Mouse (Mus musculus) CH12.LX (cell line): ENCODE data around the gene Eloa. TPM values are rescaled to one million over a fixed set of nuclear protein-coding genes. Genes with fewer than 3 reads are reported as not detected.

Experiments
- DNase-seq: peaks from one replicate; pipeline ENCODE4 v3.0.0-alpha.2; 2013; ENCODE audit errors: extremely low read depth
- H3K27ac ChIP-seq: 2 replicates; pipeline ENCODE4 v1.5.1; 2012; ENCODE audit warnings: low read depth, mild to moderate bottlenecking, control low read depth, moderate library complexity; ENCODE audit not compliant: insufficient read depth
- H3K27me3 ChIP-seq: replicated peaks from 2 replicates; pipeline ENCODE3; 2012; ENCODE audit warnings: inconsistent platforms
- H3K36me3 ChIP-seq, 2 experiments: replicated peaks in 1 of 2; 2 replicates each; pipeline versions ENCODE3 to v1.6.1; 2012; ENCODE audit warnings: inconsistent platforms in 1 of 2, low read length in 1 of 2, mild to moderate bottlenecking in 1 of 2, mixed read lengths in 1 of 2, moderate library complexity in 1 of 2; ENCODE audit not compliant: control insufficient read depth in 1 of 2, insufficient read depth in 1 of 2
- H3K4me1 ChIP-seq, 2 experiments: 2 replicates each; pipeline ENCODE4 v1.6.1; 2012; ENCODE audit warnings: inconsistent platforms in 1 of 2, moderate library complexity in 1 of 2; ENCODE audit not compliant: insufficient read depth in 2 of 2, control insufficient read depth in 1 of 2
- H3K4me2 ChIP-seq: 2 replicates; pipeline ENCODE4 v1.6.1; 2012; ENCODE audit warnings: low read depth, mild to moderate bottlenecking, control low read depth; ENCODE audit not compliant: poor library complexity, insufficient read depth, severe bottlenecking
- H3K4me3 ChIP-seq, 3 experiments: fragments of 150-350 bp in 1 of 3; sonication (generic) in 1 of 3; replicated peaks in 1 of 3; 2 replicates each; pipeline versions ENCODE3 to v1.5.1; 2011 to 2012; ENCODE audit warnings: low read depth in 2 of 3, low read length in 2 of 3, mild to moderate bottlenecking in 2 of 3, moderate library complexity in 2 of 3, control low read depth in 1 of 3, improper control_type of control experiment in 1 of 3, inconsistent platforms in 1 of 3, mixed read lengths in 1 of 3; ENCODE audit not compliant: poor library complexity in 1 of 3
- H3K79me2 ChIP-seq: replicated peaks from 2 replicates; pipeline ENCODE4 v1.6.1; 2012; ENCODE audit warnings: mild to moderate bottlenecking, moderate library complexity; ENCODE audit not compliant: control insufficient read depth, poor library complexity, insufficient read depth, severe bottlenecking; ENCODE audit errors: extremely low read depth
- H3K9ac ChIP-seq: 2 replicates; pipeline ENCODE4 v1.6.1; 2012; ENCODE audit warnings: low read depth, mild to moderate bottlenecking, control low read depth, moderate library complexity; ENCODE audit not compliant: insufficient read depth
- H3K9me3 ChIP-seq: replicated peaks from 2 replicates; pipeline ENCODE3; 2012; ENCODE audit warnings: low read length, inconsistent platforms, mixed read lengths
- BHLHE40 ChIP-seq: IDR thresholded peaks from 2 replicates; pipeline ENCODE4 v1.6.1; 2011; ENCODE audit warnings: mild to moderate bottlenecking, low read depth, low read length, improper control_type of control experiment
- CHD1 ChIP-seq: IDR thresholded peaks from 2 replicates; pipeline ENCODE4 v1.6.1; 2012; ENCODE audit warnings: low read depth, low read length, improper control_type of control experiment, inconsistent platforms
- CHD2 ChIP-seq: IDR thresholded peaks from 2 replicates; pipeline ENCODE4 v1.6.1; 2011; ENCODE audit warnings: low read length, improper control_type of control experiment
- CTCF ChIP-seq, 2 experiments: IDR thresholded peaks in 1 of 2; conservative IDR thresholded peaks in 1 of 2; 2 replicates each; pipeline ENCODE4 v1.5.1; 2011 to 2012; ENCODE audit warnings: low read depth in 2 of 2, low read length in 2 of 2, improper control_type of control experiment in 1 of 2, inconsistent platforms in 1 of 2, mild to moderate bottlenecking in 1 of 2, moderate library complexity in 1 of 2
- E2F4 ChIP-seq: IDR thresholded peaks from 2 replicates; pipeline ENCODE4 v1.6.1; 2011; ENCODE audit warnings: low read depth, low read length, improper control_type of control experiment; ENCODE audit not compliant: insufficient replicate concordance
- ELF1 ChIP-seq: IDR thresholded peaks from 2 replicates; pipeline ENCODE4 v1.6.1; 2014; ENCODE audit warnings: low read depth, mild to moderate bottlenecking, inconsistent platforms, low read length, improper control_type of control experiment
- EP300 ChIP-seq: IDR thresholded peaks from 2 replicates; pipeline ENCODE4 v1.6.1; 2011; ENCODE audit warnings: low read length, improper control_type of control experiment
- ETS1 ChIP-seq: conservative IDR thresholded peaks from 2 replicates; pipeline ENCODE4 v1.6.1; 2012; ENCODE audit warnings: low read depth, mild to moderate bottlenecking, inconsistent platforms, low read length, improper control_type of control experiment, moderate library complexity
- GABPA ChIP-seq: IDR thresholded peaks from 2 replicates; pipeline ENCODE4 v1.6.1; 2012; ENCODE audit warnings: low read depth, low read length, improper control_type of control experiment, inconsistent platforms; ENCODE audit not compliant: insufficient replicate concordance
- HCFC1 ChIP-seq: IDR thresholded peaks from 2 replicates; pipeline ENCODE4 v1.6.1; 2012; ENCODE audit warnings: low read depth, mild to moderate bottlenecking, inconsistent platforms, low read length, improper control_type of control experiment
- IRF4 ChIP-seq: IDR thresholded peaks from 2 replicates; pipeline ENCODE4 v1.6.1; 2014; ENCODE audit warnings: low read depth, mild to moderate bottlenecking, inconsistent platforms, low read length, improper control_type of control experiment
- JUN ChIP-seq: IDR thresholded peaks from 2 replicates; pipeline ENCODE4 v1.6.1; 2011; ENCODE audit warnings: low read depth, mild to moderate bottlenecking, low read length, improper control_type of control experiment, moderate library complexity; ENCODE audit not compliant: insufficient read depth
- MAX ChIP-seq: IDR thresholded peaks from 2 replicates; pipeline ENCODE4 v1.6.1; 2011; ENCODE audit warnings: low read length, improper control_type of control experiment
- MEF2A ChIP-seq: IDR thresholded peaks from 2 replicates; pipeline ENCODE4 v1.6.1; 2014; ENCODE audit warnings: low read depth, mild to moderate bottlenecking, inconsistent platforms, low read length, improper control_type of control experiment, borderline replicate concordance
- MXI1 ChIP-seq: IDR thresholded peaks from 2 replicates; pipeline ENCODE4 v1.6.1; 2011; ENCODE audit warnings: mild to moderate bottlenecking, low read depth, low read length, improper control_type of control experiment
- MYC ChIP-seq: IDR thresholded peaks from 2 replicates; pipeline ENCODE4 v1.6.1; 2011; ENCODE audit warnings: low read depth, mild to moderate bottlenecking, improper control_type of control experiment, low read length
- NELFE ChIP-seq: IDR thresholded peaks from 2 replicates; pipeline ENCODE4 v1.6.1; 2011; ENCODE audit warnings: low read depth, low read length, improper control_type of control experiment
- NRF1 ChIP-seq: IDR thresholded peaks from 2 replicates; pipeline ENCODE4 v1.6.1; 2014; ENCODE audit warnings: low read depth, mild to moderate bottlenecking, inconsistent platforms, low read length, improper control_type of control experiment, moderate library complexity
- PAX5 ChIP-seq: IDR thresholded peaks from 2 replicates; pipeline ENCODE4 v1.6.1; 2012; ENCODE audit warnings: low read length, inconsistent platforms, mixed read lengths
- POLR2A ChIP-seq: IDR thresholded peaks from 2 replicates; pipeline ENCODE4 v1.6.1; 2011; ENCODE audit warnings: low read depth, mild to moderate bottlenecking, improper control_type of control experiment, low read length
- RAD21 ChIP-seq: IDR thresholded peaks from 2 replicates; pipeline ENCODE4 v1.6.1; 2011; ENCODE audit warnings: low read depth, mild to moderate bottlenecking, low read length, improper control_type of control experiment, moderate library complexity
- RCOR1 ChIP-seq: conservative IDR thresholded peaks from 2 replicates; pipeline ENCODE4 v1.6.1; 2012; ENCODE audit warnings: low read depth, mild to moderate bottlenecking, inconsistent platforms, low read length, improper control_type of control experiment
- SIN3A ChIP-seq: IDR thresholded peaks from 2 replicates; pipeline ENCODE4 v1.6.1; 2012; ENCODE audit warnings: low read length, improper control_type of control experiment, inconsistent platforms
- SMC3 ChIP-seq: IDR thresholded peaks from 2 replicates; pipeline ENCODE4 v1.6.1; 2011; ENCODE audit warnings: low read depth, low read length, improper control_type of control experiment
- TBP ChIP-seq: conservative IDR thresholded peaks from 2 replicates; pipeline ENCODE4 v1.6.1; 2011; ENCODE audit warnings: low read depth, low read length, improper control_type of control experiment
- TCF12 ChIP-seq: IDR thresholded peaks from 2 replicates; pipeline ENCODE4 v1.6.1; 2014; ENCODE audit warnings: low read depth, mild to moderate bottlenecking, inconsistent platforms, low read length, improper control_type of control experiment
- USF2 ChIP-seq: conservative IDR thresholded peaks from 2 replicates; pipeline ENCODE4 v1.6.1; 2011; ENCODE audit warnings: low read depth, low read length, improper control_type of control experiment
- ZKSCAN1 ChIP-seq: IDR thresholded peaks from 2 replicates; pipeline ENCODE4 v1.6.1; 2012; ENCODE audit warnings: low read depth, inconsistent platforms, low read length, improper control_type of control experiment, borderline replicate concordance
- ZMIZ1 ChIP-seq: IDR thresholded peaks from 2 replicates; pipeline ENCODE4 v1.6.1; 2012; ENCODE audit warnings: low read depth, mild to moderate bottlenecking, inconsistent platforms, low read length, improper control_type of control experiment
- ZNF384 ChIP-seq: IDR thresholded peaks from 2 replicates; pipeline ENCODE4 v1.6.1; 2012; ENCODE audit warnings: low read depth, low read length, improper control_type of control experiment, inconsistent platforms
- dilution Hi-C: fragments of 300-500 bp; cut with MboI; formaldehyde crosslinking; loops from 2 replicates; pipeline ENCODE4 v1.14.3; 2020; ENCODE audit warnings: low sequenced_read_pairs; ENCODE audit not compliant: extremely low pct_unique_long_range_greater_than_20kb, extremely low pct_ligation_motif_present
- in situ Hi-C: fragments of 300-500 bp; cut with MboI; formaldehyde crosslinking; loops from 3 replicates; pipeline ENCODE4 v1.14.3; 2019; ENCODE audit warnings: low sequenced_read_pairs, low pct_ligation_motif_present, low pct_unique_long_range_greater_than_20kb, mixed read lengths
- polyA plus RNA-seq: library from polyadenylated mRNA; unstranded; fragments of >175 nt; gene quantifications from 2 replicates; pipeline ENCODE4 v1.2.1, GENCODE M21; 2012; ENCODE audit warnings: low read depth; ENCODE audit not compliant: insufficient read length
- total RNA-seq, 2 experiments: library from RNA; depleted of rRNA; stranded (reverse); fragments of 300-350 nt in 1 of 2; fragments of >200 nt in 1 of 2; gene quantifications; 2 replicates each; pipeline ENCODE4 v1.2.3; 2012 to 2014

The Eloa gene
- total and polyA plus RNA-seq, 3 experiments = 45.8 to 66.2 (median 66.0) TPM

DNA sequence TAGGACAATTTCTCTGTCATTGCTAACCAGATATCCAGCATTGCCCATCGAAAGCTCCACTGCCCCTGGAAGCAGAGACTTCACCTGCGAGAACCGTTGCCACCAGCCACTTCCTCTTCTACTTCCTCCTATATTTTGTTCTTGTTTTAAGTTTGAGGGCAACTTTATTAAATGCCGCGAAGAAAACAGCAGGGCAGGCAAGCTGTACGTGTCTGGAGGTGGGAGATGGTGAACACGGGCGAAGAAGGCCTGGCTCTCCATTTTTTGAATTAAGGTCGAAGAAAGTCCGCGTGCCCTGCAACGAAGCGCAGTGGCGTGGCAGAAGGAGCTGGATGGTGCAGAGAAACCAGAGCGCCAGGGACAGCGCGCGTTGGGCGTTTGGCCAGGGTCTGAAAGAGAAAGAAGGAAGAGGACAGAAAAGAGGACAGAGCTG, 6.6 kb upstream of the Eloa start:
- H3K4me3 ChIP-seq = peak overlapping the region in 1 of 3 experiments; percentile 23
- no peak for DNase-seq
- dilution Hi-C loops (no loop called here), in situ Hi-C loops (no loop called here)
- H3K36me3 ChIP-seq = no peaks in the 10 kb centered on the region
- H3K27ac ChIP-seq = peak overlapping the region; percentile 95
- H3K4me1 ChIP-seq = peaks cover 31 to 64% of the 10 kb centered on the region in 2 experiments
- peak overlapping the region; percentile 82 for H3K4me2 ChIP-seq
- H3K27me3 ChIP-seq = no peaks in the 10 kb centered on the region
- no peak for TF ChIP-seq RAD21
- no peak for TF ChIP-seq CHD1
- peak; percentile 56; the same call in 1 of the 2 replicates for TF ChIP-seq ELF1
- TF ChIP-seq POLR2A = no peak
- TF ChIP-seq SIN3A = peak; percentile 36; the same call in 1 of the 2 replicates
- peak; percentile 53; the same call in 1 of the 2 replicates for TF ChIP-seq EP300
- TF ChIP-seq MEF2A = 0 out of 2 replicates have a peak, but pooled peaks have one; percentile 27
- TF ChIP-seq RCOR1 = no peak
- TF ChIP-seq ETS1 = 0 out of 2 replicates have a peak, but pooled peaks have one; percentile 46
- 0 out of 2 replicates have a peak, but pooled peaks have one; percentile 47 for TF ChIP-seq IRF4
- no peak for TF ChIP-seq JUN
- TF ChIP-seq BHLHE40 = peak; percentile 43; the same call in 1 of the 2 replicates
- peak; percentile 64; the same call in 1 of the 2 replicates for TF ChIP-seq MAX
- TF ChIP-seq TBP = no peak
- no peak for TF ChIP-seq TCF12
- H3K9me3 ChIP-seq = peaks cover 3% of the 10 kb centered on the region
- H3K9ac ChIP-seq = peak overlapping the region; percentile 14
- no peaks in the 10 kb centered on the region for H3K79me2 ChIP-seq

DNA sequence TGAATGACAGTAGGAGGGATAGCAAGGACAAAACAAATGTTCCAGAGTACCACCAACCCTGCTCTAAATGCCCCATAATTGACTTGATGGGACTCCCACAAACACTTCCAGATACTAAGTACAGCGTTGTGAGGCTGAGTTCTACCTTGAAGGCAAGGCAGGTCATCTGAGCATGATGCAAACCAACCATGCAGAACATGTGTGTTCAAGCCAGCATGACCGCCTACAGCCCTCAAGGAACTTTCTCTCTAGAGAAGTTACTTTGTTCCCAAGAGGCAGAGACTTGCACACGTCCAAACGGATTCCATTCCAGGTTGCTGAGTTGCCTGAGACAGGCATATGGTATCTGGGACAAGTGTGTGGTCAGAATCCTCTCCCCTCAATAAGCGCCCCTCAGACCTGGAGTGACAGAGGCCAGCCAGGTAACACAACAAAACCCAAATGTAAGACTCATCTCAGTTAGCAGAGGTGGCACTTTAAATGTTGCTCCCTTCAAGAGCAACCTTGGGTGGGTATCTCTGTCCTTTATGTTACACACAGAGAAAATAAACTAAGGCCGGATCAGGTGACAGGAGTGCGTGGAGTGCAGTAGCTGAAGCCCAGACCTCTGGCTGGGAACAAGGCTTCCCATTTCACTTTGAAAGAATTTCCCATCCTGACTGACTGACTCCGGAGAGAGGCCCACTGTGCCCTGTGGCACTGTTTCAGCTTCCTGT, 6.0 kb upstream of the Eloa start:
- dilution Hi-C loops = no loop called here
- H3K36me3 ChIP-seq = no peaks in the 10 kb centered on the region
- H3K27ac ChIP-seq = peak overlapping the region; percentile 95
- H3K4me3 ChIP-seq = no peak overlapping the region
- peaks cover 3% of the 10 kb centered on the region for H3K9me3 ChIP-seq
- no peaks in the 10 kb centered on the region for H3K79me2 ChIP-seq
- peaks cover 31 to 61% of the 10 kb centered on the region in 2 experiments for H3K4me1 ChIP-seq
- no peak for DNase-seq
- H3K27me3 ChIP-seq = no peaks in the 10 kb centered on the region
- H3K4me2 ChIP-seq = peak overlapping the region; percentile 82
- in situ Hi-C loops = no loop called here
- peak overlapping the region; percentile 14 for H3K9ac ChIP-seq
- no peak for TF ChIP-seq CHD1
- TF ChIP-seq IRF4 = no peak
- TF ChIP-seq NELFE = no peak
- TF ChIP-seq MYC = peak; percentile 71; the same call in 1 of the 2 replicates
- no peak for TF ChIP-seq CTCF (conservative IDR thresholded peaks at IDR 0.05 in 1 of 2, IDR thresholded peaks at IDR 0.05 in 1 of 2; ENCODE audit: low read depth in 2 of 2, low read length in 2 of 2)
- no peak for TF ChIP-seq E2F4
- 0 out of 2 replicates have a peak, but pooled peaks have one; percentile 43 for TF ChIP-seq TCF12
- TF ChIP-seq MEF2A = peak; percentile 7
- TF ChIP-seq ZKSCAN1 = no peak
- TF ChIP-seq ETS1 = peak; percentile 66
- 0 out of 2 replicates have a peak, but pooled peaks have one; percentile 7 for TF ChIP-seq HCFC1
- no peak for TF ChIP-seq ZMIZ1
- TF ChIP-seq CHD2 = no peak
- TF ChIP-seq GABPA = no peak
- no peak for TF ChIP-seq ZNF384
- TF ChIP-seq SMC3 = no peak
- TF ChIP-seq PAX5 = peak; percentile 89
- no peak for TF ChIP-seq RCOR1
- TF ChIP-seq NRF1 = no peak
- no peak for TF ChIP-seq POLR2A
- no peak for TF ChIP-seq ELF1
- TF ChIP-seq MXI1 = no peak
- TF ChIP-seq SIN3A = no peak; the same call in 1 of the 2 replicates
- no peak for TF ChIP-seq USF2
